Mouse (Mus musculus) frontal cortex, postnatal 36 days (tissue): ENCODE data around the gene Dlk1.
"Not testable (repeated sequence)": the region's sequence is repeated elsewhere in the genome, so short reads cannot be mapped to it uniquely, and the experiment has no call there.

Source experiments
- DNase-seq, 2 experiments: peaks; one replicate each; pipeline ENCODE4 v3.0.0; 2022; ENCODE audit warnings: low spot score in 2 of 2

Dlk1 gene

DNA sequence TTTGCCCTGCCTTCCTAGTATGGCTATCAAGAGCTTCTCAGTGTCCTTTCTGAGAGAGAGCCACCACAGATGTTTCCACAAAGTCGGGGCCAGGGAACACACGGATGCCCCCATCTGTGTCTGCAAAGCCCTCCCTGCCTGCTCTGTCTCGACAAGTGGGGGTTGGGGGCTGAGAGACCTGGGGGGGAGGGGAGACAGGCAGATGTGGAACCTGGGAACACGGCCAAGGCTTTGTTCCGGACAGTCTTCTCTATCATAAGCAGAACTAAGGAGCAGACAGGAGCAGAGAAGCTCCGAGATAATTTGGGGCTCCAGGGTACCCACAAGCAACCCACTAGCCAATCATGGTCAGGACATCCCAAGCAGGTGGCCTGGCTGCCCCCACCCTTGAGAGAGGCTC lies 12.6 kb upstream of the Dlk1 start:
- no peak for DNase-seq

DNA sequence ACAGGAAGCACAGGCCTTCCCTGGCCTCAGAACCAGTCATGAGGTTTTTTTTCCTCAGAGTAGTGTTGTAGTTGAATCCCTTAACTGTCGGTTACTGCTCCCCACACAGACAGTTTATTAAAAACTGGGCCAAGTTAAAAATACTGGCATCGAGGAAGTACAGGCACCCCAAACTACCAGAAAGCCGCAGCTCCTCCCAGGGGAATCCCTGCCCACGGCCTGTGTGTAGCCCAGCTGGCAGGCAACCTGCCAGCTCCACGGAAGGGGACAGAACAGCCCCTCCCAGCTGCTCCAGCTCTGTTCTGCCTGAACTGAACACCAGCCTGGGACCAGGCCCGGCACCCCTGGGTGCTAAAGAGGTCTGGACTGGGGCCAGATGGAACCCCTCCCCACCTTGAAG lies 11.3 kb upstream of the Dlk1 start:
- peak; percentile 61 to 63 for DNase-seq

DNA sequence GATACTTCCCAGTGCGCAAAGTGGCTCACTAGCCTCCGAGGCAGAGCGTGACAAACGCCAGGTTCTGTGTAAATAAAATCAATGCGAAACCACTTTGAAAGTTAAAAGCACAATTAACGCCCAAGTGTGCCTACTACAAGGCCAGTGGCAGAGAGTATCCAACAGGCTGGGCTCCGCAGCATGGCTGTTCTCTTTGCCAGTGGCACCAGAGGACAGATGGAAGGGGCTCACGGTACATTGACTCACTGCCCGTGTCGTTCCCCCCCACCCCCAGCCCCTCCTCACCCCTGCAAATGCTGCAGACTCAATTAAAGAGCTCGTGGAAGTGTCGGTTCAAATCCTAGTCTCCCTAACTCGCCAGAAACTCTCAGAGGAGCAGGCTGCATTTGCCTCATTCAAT lies 10.5 kb upstream of the Dlk1 start:
- DNase-seq = no peak

DNA sequence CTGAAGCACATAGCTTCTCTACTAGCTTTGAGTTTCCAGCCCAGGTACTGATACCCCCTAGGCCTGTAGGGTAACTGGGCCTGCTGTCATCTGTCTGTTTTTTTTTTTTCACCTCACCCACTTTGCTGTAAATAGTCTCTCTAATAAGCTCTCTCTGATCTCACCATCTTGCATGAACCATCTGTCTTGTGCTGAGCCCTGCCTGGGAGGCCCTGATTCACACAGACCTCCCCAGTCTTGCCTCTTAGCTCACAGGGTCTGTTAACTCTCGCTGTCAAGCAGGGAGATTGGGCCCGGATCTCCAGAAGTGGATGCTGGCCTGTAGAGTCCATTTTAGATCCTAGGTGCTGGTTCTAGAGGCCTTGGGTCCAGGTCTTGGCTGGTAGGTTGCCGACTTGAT lies 9.3 kb upstream of the Dlk1 start:
- peak in 1 of 2 experiments; percentile 21 for DNase-seq

DNA sequence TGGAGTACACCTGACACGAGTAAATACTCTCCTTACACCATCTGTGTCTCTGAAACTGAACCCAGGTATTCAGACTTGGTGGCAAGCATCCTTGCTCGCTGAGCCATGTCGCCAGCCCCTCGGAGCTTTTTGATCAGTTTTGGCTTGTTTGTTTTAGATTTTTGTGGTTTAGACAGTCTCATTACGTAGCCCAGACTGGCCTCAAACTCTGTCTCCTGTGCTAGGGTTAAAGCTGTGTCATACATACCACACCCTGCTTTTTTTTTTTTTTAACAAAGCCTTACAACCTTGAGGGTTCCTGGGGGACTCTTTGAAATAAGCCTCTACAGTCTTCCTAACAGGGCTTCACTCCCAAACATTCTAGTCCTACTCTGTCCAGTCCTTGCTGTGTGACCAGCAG lies 7.6 kb upstream of the Dlk1 start:
- DNase-seq = no peak

DNA sequence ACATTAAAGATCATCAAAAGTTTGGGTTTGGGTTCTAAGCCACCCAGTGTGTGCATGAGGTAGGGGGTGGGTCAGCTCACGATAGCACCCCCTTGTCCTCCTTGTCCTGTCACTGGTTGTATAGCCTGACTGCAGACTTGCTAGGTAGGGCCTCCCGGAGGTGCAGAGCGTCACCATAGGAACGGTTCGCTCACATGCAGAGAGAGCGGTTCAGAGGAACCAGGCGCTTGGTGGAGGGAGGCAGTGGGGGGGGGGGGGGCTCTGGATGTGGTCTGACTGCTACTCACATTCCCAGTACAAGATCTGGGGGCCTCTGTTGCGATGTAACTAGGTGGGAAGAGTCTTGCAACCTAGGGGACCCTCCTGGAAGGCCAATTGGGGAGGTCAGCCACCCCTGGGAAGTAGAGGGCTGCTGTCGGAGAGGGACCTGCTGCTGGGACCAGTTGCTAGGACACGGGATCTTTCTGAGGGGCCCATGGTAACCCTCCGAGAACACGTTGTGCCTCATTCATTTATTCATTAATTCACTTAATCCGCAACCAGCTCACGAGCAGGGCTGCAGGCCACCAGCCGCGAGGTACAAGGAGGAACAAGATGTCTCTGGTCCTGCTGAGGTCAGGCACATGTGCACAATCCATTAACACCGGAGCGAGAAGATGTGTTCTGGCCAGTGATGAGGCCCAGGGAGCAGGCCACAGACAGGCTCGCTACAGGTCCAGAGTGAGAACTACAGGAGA lies 7.0 kb upstream of the Dlk1 start:
- DNase-seq = no peak

DNA sequence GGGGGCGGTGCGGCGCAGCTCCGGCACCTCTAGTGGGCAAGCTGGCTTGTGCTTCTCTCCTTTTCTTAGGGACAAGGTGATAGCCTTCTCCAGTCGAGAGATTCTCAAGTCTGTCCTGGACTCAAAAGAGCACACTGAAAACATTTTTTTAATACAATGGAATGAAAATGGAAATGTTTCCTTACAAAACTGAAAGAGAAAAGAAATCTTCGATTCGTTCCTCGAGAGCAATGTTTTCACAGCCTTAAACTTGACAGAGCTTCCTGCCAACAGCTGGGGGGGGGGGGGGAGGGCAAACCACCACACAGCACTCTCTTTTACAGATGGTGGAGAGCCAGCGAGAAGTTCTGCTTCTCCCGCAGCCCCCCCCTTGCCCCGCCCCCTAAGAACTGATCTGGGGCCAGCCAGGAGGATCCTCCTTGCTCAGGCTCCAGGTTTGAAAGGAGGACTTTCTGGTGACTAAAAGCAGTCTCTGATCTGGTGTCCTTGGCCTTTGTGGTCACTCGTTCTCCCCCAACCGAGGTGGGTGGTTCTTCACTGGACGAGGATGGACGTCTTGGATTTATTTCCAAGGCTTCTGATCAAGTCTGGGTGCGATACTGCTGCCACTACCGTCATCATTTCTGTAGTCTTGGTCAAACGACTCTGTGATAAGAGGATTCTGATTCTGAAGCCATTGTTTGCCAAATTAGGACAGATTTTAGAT lies 6.2 kb upstream of the Dlk1 start:
- no peak for DNase-seq

DNA sequence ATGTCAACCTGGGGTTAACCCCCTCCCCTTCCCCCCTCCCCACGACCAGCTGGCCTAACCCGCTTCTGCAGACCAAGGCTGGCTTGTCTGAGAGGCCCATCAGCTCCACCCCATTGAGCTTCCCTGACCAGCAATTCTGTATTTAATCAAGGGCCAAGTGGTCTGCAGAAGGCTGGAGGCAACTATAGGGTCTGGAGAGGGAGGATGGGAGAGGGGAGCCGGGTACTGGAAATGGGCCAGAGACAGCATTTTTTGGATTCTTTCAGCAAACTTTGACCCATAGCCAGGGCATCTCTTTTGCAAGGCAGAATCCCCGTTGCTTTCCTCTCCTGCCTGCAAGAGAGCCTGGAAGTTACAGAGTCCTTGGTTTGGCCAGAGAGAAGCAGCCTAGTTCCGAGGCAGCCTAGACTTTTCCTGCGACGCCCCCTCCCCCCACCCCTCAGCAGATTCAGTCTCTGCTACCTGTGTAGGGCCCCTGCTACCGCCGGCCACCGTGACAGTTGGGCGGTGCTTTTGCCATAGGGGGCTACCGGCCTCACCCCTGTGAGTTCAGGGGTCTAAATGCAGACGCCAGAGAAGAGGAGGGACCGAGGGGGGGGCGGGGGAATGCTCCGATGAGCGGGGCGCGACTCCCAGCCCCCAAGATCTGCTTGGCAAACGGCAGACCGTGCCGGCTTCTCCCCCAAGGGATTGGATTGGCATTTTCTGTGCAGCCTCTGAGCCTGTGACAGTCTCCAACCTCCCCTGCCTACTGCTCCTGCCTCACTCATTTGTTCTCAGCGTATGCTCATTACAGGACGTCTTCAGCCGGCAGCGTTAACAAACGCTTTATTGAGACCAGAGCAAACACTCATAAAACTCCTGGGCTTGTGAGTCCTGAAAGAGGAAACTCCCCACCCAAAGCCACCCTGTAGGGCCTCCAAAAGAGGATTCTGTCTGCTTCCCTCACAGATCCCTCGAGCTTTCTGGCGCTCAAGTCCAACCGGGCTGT lies 2.9 kb upstream of the Dlk1 start:
- no peak for DNase-seq

DNA sequence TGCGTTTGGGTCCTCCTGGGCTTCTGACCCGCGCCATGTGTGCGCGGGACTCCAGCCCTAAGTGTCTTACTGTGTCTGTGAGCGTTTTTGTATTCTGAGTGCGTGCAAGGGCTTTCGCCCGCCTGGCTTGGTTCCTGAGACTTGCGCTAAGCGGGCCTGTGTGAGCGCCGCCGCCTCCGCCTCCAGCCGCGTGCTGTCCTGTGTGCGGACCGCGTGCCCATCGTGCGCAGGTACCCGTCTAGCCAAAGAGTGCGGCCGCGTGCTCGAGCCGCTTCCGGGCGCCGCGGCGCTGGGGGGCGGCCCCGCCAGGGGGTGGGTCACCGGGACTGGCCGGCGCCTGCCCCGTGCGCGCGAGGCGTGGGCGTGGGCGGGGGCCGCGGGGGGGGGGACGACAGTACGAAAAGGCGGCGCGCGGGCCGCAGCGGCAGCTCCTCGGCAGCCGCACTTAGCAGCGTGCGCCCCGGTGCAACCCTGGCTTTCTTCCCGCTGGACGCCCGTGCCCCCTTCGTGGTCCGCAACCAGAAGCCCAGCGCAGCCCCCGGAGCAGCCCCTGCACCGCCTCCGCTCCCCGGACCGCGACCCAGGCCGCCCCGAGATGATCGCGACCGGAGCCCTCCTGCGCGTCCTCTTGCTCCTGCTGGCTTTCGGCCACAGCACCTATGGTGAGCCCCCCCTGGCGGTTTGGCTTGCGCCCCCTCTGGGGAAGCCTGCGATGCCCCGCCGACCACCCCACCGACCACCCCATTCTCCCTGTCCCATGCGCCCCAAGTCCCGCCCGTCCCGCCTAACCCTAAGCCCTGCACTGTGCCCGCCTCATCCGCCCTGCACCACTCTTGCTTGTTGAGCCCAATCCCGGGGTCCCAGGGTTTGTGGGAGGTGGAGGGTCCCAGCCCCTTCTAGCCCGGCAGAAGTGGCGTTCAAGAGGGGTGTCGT lies 708 bp downstream of the Dlk1 start:
- no peak for DNase-seq

DNA sequence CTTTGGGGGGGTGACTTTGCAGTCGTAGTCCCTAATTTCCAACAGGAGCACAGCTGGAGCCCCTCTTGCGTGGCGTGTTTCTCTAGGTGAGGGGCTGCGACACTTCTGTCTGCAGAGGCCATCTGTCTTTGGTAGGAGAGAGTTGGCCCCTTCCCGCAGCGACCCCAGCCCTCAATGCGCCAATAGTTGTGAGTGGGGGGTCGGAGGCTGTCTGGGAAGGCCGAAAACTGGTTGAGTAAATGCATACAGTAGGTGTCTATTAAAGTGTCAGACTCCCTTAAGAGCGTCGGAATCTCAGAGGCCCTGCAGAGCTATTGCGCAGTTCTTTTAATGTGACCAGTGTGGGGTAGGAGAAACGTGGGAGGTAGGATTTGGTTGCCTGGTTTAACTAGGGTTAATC lies 1.5 kb downstream of the Dlk1 start:
- no peak for DNase-seq

DNA sequence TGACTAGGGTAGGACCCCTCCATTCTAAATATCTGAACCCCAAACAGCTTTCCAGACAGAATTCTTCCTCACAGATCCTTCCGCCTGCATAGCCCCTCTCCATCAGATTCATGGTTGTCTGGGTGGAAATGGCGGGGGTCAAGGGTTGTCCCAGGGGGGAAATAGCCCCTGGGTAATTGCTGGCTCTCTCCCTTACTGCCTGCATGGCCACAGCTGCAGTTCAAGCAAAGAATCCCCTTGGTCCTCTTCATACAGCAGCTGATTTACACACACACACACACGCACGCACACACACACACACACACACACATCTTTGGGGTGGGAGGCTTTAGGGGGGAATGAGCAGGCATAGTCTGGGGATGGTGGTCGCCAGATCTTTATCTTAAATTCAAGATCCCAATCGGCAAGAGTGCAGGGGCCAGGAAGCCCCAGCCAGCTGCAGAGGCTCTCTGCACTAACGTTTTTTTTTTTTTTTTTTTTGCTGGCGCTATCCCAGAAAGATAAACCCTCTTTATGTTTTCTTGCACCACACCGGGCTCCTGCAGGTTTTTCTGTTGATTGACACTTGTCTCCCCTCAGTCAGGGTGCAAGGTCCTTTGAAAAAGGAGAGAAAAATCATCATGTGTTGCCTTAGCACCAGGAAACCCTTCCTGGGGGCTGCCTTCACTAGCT lies 4.0 kb downstream of the Dlk1 start:
- DNase-seq = no peak

DNA sequence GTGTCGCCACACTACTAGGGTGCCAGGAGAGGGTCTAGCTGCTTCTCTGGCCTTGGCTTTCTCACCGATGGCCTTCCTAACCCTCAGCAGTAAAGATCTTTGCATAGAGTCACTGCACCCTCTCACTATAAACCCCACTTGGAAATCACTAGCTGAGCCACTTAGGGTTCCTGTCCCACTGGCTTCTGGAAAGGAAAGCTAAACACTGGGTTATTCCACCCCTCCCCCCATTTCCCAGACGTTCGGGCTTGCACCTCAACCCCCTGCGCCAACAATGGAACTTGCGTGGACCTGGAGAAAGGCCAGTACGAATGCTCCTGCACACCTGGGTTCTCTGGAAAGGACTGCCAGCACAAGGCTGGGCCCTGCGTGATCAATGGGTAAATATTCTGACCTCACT lies 5.2 kb downstream of the Dlk1 start:
- DNase-seq = no peak

DNA sequence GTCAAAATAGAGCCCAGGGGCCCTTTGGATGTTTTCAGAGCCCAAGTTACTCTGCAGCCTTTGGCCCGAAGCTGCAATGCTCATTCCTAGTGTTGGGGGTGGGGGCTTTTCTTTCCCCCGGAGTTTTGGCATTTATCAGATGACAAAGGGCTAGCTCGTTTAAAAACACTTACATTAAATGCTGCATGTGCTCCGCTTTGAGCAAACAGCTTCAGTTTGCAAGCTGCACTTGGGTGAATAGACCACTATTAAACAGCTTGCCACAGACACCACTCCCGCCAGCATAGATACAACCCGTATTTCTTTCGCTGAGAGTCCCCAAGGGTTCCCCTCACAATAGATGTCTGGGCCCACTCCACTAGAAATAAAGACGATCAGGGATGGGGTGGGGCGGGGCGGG lies 6.3 kb downstream of the Dlk1 start:
- no peak for DNase-seq

DNA sequence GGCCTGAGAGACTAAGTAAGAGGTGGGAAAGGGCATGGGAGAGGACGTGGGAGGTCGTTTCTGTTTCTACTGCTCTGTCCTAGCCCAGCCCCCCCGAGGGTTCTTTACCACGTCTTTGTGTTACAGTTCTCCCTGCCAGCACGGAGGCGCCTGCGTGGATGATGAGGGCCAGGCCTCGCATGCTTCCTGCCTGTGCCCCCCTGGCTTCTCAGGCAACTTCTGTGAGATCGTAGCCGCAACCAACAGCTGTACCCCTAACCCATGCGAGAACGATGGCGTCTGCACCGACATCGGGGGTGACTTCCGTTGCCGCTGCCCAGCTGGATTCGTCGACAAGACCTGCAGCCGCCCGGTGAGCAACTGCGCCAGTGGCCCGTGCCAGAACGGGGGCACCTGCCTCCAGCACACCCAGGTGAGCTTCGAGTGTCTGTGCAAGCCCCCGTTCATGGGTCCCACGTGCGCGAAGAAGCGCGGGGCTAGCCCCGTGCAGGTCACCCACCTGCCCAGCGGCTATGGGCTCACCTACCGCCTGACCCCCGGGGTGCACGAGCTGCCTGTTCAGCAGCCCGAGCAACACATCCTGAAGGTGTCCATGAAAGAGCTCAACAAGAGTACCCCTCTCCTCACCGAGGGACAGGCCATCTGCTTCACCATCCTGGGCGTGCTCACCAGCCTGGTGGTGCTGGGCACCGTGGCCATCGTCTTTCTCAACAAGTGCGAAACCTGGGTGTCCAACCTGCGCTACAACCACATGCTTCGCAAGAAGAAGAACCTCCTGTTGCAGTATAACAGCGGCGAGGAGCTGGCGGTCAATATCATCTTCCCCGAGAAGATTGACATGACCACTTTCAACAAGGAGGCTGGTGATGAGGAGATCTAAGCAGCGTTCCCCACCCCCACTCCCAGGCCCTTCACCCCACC lies 7.1 kb downstream of the Dlk1 start:
- DNase-seq = no peak

DNA sequence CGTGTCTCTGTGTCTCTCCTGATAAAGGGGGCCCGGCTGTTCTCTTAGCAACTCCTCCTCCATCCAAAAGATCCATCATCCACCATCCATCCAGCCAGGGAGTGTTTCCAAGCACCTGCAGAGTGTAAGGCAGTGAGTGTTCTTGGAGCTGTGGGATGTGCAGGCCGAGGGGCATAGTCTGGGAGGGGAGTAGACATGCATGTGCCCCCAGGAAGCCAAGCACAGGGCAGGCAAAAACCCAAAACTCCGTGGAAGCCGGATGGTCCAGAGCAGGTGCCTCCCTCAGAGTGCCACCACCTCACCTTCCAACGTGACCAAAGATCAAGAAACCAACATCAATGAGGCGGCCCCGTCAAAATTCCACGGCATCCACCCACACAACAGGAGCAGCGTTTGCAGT lies 10.0 kb downstream of the Dlk1 start:
- no peak for DNase-seq

DNA sequence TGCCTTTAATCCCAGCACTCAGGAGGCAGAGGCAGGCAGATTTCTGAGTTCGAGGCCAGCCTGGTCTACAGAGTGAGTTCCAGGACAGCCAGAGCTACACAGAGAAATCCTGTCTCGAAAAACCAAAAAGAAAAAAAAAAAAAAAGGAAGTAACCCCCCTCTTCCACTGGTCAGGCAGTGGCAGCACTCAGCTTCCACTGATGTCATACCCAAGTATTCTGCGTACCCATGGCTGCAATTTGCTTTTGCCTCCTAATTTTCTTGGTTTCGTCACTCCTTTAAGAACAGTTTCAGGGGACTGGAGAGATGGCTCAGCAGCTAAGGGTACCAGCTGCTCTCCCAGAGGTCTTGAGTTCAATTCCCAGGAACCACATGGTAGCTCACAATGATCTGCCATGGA lies 14.8 kb downstream of the Dlk1 start:
- not testable (repeated sequence) for DNase-seq

DNA sequence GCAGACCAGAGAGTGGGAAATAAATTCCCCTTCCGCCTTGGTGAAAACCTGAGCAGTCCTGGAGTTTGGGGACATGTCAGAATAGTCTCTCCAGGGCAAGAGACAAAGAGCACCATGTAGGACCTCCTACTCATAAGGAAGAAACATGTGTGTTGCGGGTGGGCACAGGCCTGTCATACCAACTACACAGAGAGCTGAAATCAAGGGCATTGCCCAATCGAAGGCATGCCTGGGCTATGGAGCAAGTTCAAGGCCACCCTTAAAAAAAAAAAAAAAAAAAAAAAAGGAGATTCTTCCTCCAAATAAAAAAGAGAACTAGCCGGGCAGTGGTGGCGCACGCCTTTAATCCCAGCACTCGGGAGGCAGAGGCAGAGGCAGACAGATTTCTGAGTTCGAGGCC lies 17.2 kb downstream of the Dlk1 start:
- no peak for DNase-seq

DNA sequence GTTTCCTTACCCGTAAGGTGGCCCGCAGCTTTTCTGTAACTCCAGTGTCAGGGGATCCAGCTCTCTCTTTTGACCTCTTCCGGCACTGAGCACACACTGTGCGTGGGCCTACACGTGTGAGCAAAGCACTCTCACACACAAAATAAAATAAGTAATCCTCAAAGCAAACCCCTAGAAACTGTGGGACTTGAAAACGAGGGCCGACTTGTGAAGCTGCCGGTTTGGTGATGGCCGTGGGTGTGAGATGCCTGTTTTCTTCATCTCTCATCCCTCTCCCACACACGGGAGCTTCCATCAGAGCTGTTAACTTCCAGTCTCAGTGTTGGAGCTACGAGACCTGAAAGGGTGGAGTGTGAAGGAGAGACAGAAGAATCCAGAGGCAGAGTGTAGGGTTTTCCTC lies 20.0 kb downstream of the Dlk1 start:
- DNase-seq = peak; percentile 43 to 63

DNA sequence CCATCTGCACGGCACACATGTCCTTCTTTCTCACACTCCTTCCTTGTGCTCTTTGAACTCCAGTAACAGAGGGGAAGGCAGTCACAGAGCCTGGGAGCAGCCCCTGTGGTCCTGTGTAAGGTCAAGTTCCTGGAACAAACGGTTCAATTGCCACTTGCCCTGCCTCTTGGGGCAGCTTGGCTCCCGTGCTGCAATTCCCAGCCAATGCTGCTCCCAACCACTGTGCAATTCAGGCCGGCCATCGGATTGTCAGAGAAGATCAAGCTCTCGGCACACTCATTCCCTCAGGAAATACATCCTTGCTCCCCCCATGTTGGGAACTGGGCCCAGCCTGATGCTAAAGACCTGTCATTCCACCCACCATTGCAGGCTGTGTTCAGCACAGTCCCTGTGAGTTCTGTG lies 21.0 kb downstream of the Dlk1 start:
- DNase-seq = peak; percentile 24 to 51

DNA sequence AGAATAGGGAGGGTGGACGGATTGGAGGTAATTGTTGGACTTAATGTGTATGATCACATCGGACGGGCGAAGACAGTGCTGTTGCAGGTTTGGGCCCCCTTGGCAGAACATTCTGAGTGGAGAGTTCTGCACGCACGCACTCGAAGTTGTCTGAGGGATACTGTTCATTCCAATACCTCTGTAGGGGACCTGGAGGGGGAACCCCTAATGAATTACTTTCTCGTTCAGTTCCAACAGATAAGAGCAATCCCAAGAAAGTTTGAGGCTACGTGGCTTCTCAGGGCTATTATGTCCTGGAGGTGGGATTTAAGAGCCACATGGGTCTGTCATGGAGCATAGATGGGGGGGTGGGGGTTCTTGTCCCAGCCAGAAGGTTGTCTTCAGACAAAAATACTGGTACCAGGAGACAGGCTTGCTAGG lies 21.6 kb downstream of the Dlk1 start:
- no peak for DNase-seq
